Mouse (Mus musculus): ENCODE results near the gene Gm6526. TPM values are rescaled to one million over a fixed set of nuclear protein-coding genes. Genes with fewer than 3 reads are reported as not detected.
"Not testable (repeated sequence)": the region's sequence is repeated elsewhere in the genome, so short reads cannot be mapped to it uniquely, and the experiment has no call there.

Gene Gm6526
- not detected for total RNA-seq (2018; cell fraction: chromatin; rRNA removed)
- not detected for total RNA-seq (2018; cell fraction: cytosol; rRNA removed)
- total RNA-seq (2018; cell fraction: nucleus; rRNA removed), result not detected
- not detected in 3 replicates for polyA plus RNA-seq (2018)

DNA sequence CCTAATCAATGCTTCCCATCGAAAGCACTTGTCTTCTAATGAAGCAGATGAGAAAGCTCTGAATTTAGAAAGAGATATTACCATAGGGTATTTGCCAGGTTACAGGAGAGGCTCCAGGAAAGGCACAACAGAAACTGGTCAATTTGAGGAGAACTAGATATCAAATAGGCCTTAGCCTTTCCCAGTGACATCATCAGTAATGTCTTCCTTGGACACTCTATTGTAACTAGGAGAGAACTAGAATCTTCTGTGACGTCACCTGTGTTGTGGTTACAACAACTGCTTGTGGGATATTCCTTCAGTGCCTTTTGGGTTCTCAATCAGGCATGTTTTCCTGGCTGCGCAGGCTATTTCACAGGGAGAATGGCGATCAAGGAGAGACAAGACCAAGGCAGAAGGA, at the start of gene Gm6526:
Gm6526 (plus strand) TSS at position 301 of the 400 bp plus-strand sequence.
- not testable (repeated sequence) for H3K79me2 ChIP-seq (ENCODE audit: inconsistent target); H3K27ac ChIP-seq; H3K36me3 ChIP-seq (ENCODE audit: inconsistent target); H3K4me3 ChIP-seq (ENCODE audit: inconsistent target)
- WGBS (ENCODE audit: missing documents), result 81% methylated on average over 3 of the region's 4 CpGs

DNA sequence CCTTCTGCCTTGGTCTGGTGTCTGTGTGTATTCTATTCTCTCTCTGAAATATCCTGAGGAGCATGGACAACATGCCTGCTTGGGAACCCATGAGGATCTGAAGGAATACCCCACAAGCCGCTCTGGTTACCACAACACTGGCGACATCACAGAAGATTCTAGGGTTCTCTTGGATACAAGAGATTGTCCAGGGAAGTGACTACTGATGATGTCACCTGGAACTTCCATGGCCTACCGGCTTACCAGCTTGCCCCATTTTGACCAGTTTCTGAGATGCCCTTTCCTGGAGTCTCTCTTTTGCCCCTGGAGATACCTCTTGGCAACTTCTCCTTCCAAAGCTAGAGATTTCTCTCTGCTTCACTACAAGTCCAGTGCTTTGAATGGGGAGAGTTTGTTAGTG, 20.3 kb upstream of the Gm6526 start, which contains the start of gene Gm16506:
Gm16506 (minus strand) TSS at position 101 of the 400 bp plus-strand sequence.
- H3K27ac ChIP-seq; H3K79me2 ChIP-seq (ENCODE audit: inconsistent target); H3K4me3 ChIP-seq (ENCODE audit: inconsistent target); H3K36me3 ChIP-seq (ENCODE audit: inconsistent target): not testable (repeated sequence)
- WGBS (ENCODE audit: missing documents), result 80% methylated on average over 1 of the region's 3 CpGs

DNA sequence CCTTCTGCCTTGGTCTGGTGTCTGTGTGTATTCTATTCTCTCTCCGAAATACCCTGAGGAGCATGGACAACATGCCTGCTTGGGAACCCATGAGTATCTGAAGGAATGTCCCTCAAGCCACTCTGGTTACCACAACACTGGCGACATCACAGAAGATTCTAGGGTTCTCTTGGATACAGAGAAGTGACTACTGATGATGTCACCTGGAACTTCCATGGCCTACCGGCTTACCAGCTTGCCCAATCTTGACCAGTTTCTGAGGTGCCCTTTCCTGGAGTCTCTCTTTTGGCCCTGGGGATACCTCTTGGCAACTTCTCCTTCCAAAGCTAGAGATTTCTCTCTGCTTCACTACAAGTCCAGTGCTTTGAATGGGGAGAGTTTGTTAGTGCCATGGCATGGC, 37.0 kb downstream of the Gm6526 start, which contains the start of gene Gm8180:
Gm8180 (minus strand) TSS at position 101 of the 400 bp plus-strand sequence.
- WGBS (ENCODE audit: missing documents), result 91% methylated on average over 3 of the region's 3 CpGs
- H3K36me3 ChIP-seq (ENCODE audit: inconsistent target); H3K27ac ChIP-seq; H3K4me3 ChIP-seq (ENCODE audit: inconsistent target); H3K79me2 ChIP-seq (ENCODE audit: inconsistent target): not testable (repeated sequence)

DNA sequence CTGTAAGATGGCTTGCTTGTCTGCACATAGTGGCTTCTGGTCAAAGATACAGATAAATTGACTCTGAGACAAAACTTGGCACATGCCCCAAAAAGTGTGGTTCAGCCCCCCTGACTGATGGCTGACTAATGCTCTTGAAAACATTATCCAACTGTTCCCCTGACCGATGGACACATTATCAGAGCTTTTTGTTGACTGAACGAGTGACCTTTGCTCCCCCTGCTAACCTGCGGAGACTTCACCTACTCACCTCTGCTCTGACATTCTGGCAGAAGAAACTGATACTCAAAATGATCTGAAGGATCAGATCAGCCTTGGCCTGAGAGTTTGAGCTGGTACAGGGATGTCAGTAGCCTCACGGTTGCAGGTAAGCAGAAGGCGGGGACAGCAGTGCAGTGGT, 46.1 kb downstream of the Gm6526 start:
- H3K36me3 ChIP-seq (ENCODE audit: inconsistent target); H3K79me2 ChIP-seq (ENCODE audit: inconsistent target); H3K4me3 ChIP-seq (ENCODE audit: inconsistent target); H3K27ac ChIP-seq: not testable (repeated sequence)
- 85% methylated on average over 5 of the region's 5 CpGs for WGBS (ENCODE audit: missing documents)

DNA sequence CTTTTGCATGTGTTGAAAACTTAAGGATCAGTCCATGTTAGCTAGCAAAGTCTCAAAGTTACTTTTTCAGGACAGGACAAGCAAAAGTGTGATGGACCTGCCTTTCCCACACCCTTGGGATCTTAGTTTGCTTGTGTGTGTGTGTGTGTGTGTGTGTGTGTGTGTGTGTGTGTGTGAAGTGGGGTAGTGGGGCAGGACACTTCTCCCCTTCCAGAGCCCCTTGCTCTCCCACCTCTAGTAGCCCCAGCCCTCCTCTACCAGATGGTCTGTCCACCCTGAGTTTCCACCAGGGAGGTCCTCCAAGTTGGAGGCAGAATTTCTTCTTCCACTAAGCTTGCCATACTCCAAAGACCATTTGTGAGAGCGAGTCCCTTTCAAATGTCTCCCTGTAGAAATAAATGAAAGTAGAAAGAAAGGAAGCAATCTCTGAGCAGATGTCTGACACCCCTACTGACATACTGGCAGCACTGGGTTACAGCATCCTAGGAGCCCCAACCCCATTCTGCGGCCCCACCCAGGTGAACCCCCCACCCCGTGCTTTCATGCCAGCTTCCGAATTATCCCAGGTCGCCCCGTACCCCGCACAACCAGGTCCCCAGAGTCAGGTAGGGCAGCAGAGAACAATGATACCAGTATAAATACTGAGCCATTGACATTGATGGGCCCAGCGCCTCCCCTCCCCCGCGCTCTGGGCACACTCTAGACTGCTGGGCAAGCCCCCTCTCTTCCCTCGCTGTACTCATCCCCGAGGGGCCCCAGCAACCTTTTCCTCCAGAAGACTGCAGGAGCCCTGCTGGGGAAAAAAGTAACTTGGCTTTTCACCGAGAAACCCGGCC, 48.6 kb downstream of the Gm6526 start:
- no peaks in the 10 kb centered on the region for H3K79me2 ChIP-seq (ENCODE audit: inconsistent target)
- H3K36me3 ChIP-seq (ENCODE audit: inconsistent target), result no peaks in the 10 kb centered on the region
- whole genome bisulfite sequencing (ENCODE audit: missing documents), result 24% methylated on average over 14 of the region's 14 CpGs
- no peak overlapping the region for H3K27ac ChIP-seq
- no peak overlapping the region for H3K4me3 ChIP-seq (ENCODE audit: inconsistent target)

DNA sequence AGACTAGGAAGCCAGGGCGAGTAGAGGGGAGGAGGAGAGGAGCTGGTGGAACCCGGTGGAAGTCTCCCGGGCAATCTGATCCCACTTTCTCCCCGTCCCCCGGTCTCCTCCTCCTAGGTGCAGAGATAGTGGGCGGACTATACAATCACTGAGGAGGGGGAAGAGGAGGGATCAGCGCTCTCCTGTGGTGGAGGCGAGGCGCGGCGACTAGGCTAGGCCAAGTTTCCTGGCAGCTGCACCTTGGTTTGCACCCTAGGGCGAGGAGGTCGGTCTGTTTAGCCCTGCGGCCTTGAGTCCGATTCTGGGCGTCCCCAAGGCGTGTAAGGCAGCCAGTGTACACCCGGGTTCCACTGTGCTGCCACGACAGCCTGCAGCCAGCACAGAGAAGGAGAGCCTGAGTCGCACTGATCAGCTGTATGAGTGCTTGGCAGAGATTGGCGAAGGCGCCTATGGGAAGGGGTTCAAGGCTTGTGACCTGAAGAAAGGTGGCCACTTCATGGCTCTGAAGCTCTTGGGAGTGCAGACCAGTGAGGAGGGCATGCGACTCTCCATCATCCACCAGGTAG, 49.3 kb downstream of the Gm6526 start:
- 16% methylated on average over 18 of the region's 23 CpGs for WGBS (ENCODE audit: missing documents)
- H3K36me3 ChIP-seq (ENCODE audit: inconsistent target); H3K4me3 ChIP-seq (ENCODE audit: inconsistent target); H3K79me2 ChIP-seq (ENCODE audit: inconsistent target); H3K27ac ChIP-seq: not testable (repeated sequence)

DNA sequence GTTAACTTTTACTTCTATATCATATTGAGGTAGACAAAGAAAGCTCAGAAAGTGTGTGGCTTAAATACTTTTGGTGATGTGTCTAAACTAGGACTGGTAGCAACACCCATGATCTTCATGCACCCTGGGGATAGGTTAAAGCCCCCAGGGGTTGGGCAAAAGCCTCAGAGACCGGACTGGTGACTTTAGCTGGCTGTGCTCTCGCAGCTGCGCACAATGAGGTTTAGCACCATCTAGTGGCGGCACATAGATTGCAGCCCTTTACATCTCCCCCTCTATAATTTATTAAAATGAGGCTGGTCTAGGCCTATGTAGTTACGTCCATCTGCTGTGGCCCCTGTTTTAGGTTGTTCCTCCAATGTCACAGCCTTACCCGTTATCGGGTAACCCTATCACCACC, 56.8 kb downstream of the Gm6526 start:
- not testable (repeated sequence) for H3K79me2 ChIP-seq (ENCODE audit: inconsistent target); H3K4me3 ChIP-seq (ENCODE audit: inconsistent target); H3K27ac ChIP-seq; H3K36me3 ChIP-seq (ENCODE audit: inconsistent target)
- WGBS (ENCODE audit: missing documents), result 5% methylated on average over 4 of the region's 7 CpGs

Other genes with a start within 250 kb of the Gm6526 start
- not detected in 3 replicates for gene Gm5799, start 204.3 kb upstream of the Gm6526 start, polyA plus RNA-seq (2018)
- not detected in 3 replicates for gene Gm17654, start 168.7 kb upstream of the Gm6526 start, polyA plus RNA-seq (2018)
- gene Gm10375, start 139.9 kb upstream of the Gm6526 start, polyA plus RNA-seq (2018), result not detected in 3 replicates
- gene Gm8165, start 70.7 kb upstream of the Gm6526 start, polyA plus RNA-seq (2018), result not detected in 3 replicates
- gene Gm7324, start 50.0 kb upstream of the Gm6526 start, polyA plus RNA-seq (2018), result 0.14 to 0.19 TPM (median 0.17 TPM) in 3 replicates
- not detected in 3 replicates for gene Gm16506, start 20.4 kb upstream of the Gm6526 start, polyA plus RNA-seq (2018)
- not detected in 3 replicates for gene Gm8180, start 36.9 kb downstream of the Gm6526 start, polyA plus RNA-seq (2018)
- not detected in 3 replicates for gene Ear1, start 127.7 kb downstream of the Gm6526 start, polyA plus RNA-seq (2018)
- gene Ear10, start 175.7 kb downstream of the Gm6526 start, polyA plus RNA-seq (2018), result not detected in 3 replicates
- 0.09 to 0.32 TPM in 2 of 3 replicates, not detected in the other for gene Gm8113, start 177.5 kb downstream of the Gm6526 start, polyA plus RNA-seq (2018)
- gene Ang5, start 209.2 kb downstream of the Gm6526 start, polyA plus RNA-seq (2018), result not detected in 3 replicates

Data from macrophage (primary cell).